12 mouse cellular contexts compared by ENCODE assay signal in genomic region chr11:70580358-70580720, GRCm38 (mm10). TPM values are rescaled to one million over a fixed set of nuclear protein-coding genes. Genes with fewer than 3 reads are reported as not detected.
A peak's percentile ranks its signal among the peaks of the same experiment; 100 is the strongest.
DNase-seq lines count a peak whose midpoint lies in the region; TF ChIP-seq lines count a peak whose summit lies in the region.
"Had no signal": no experiment of that assay in that cellular context is flagged by ENCODE, and none has a peak within 500 bp of the region (broad histone marks: within the 10 kb centered on the region; RNA-seq: fewer than 3 reads in every experiment).

No protein-coding gene starts in this region.

- no peaks in the 10 kb centered on the region for H3K27me3 ChIP-seq in embryonic facial prominence, embryonic 10.5 days (replicated peaks; ENCODE audit: low read depth, poor library complexity, severe bottlenecking)

- TF ChIP-seq CTCF in left cerebral cortex, adult 2 months (IDR thresholded peaks at IDR 0.05), result no peak

- H3K4me1 ChIP-seq in ES-E14 (ENCODE audit: control insufficient read depth in 2 of 2, insufficient read depth in 2 of 2, low read length in 2 of 2, poor library complexity in 1 of 2), result peaks cover 9 to 31% of the 10 kb centered on the region in 2 experiments
- peaks cover 68% of the 10 kb centered on the region for H3K4me1 ChIP-seq in embryonic facial prominence, embryonic 10.5 days

- in situ Hi-C loops in ES-E14 (cut with MboI; ENCODE audit: low sequenced_read_pairs in 2 of 2, unreplicated experiment in 2 of 2), result no loop called here

- peaks cover 3% of the 10 kb centered on the region; the same call in 1 of the 2 replicates for H3K36me3 ChIP-seq in ES-E14 (ENCODE audit: control insufficient read depth, insufficient read depth, low read length, poor library complexity, severe bottlenecking)
- peaks cover 6% of the 10 kb centered on the region; the same call in 1 of the 2 replicates for H3K36me3 ChIP-seq in embryonic facial prominence, embryonic 10.5 days (replicated peaks)
- H3K36me3 ChIP-seq in macrophage (ENCODE audit: inconsistent target), result no peaks in the 10 kb centered on the region

- H3K9ac ChIP-seq in ES-E14 (ENCODE audit: insufficient read depth, low read depth, low read length, poor library complexity, severe bottlenecking), result no peak overlapping the region

- 52% methylated on average over 5 of the region's 5 CpGs for WGBS in embryonic facial prominence, embryonic 10.5 days
- 42% methylated on average over 4 of the region's 5 CpGs for WGBS in macrophage (ENCODE audit: missing documents)

- no peak for DNase-seq in left cerebral cortex, adult 2 months (ENCODE audit: extremely low spot score in 1 of 2, low spot score in 2 of 2)
- DNase-seq in left cerebral cortex, adult 8-10 months (ENCODE audit: low spot score in 2 of 2), result no peak
- no peak for DNase-seq in ES-E14 (ENCODE audit: low read depth, low spot score)
- no peak for DNase-seq in embryonic facial prominence, embryonic 10.5 days (ENCODE audit: low spot score)
- no peak for DNase-seq in left cerebral cortex, postnatal 4 days
- no peak for DNase-seq in right cerebral cortex, postnatal 10 days (ENCODE audit: low spot score in 2 of 2)
- DNase-seq: kidney, adult 18-20 months; right cerebral cortex, postnatal 14 days had no signal

- intact Hi-C loops in left cerebral cortex, adult 2 months (cut with DNase I), result no loop called here
- intact Hi-C loops in left cerebral cortex, postnatal 4 days (cut with DNase I), result no loop called here

- H3K9me3 ChIP-seq in ES-E14 (ENCODE audit: control insufficient read depth, insufficient read depth, low read depth, low read length), result no peaks in the 10 kb centered on the region
- no peaks in the 10 kb centered on the region for H3K9me3 ChIP-seq in embryonic facial prominence, embryonic 10.5 days

- peak overlapping the region; percentile 72 for H3K27ac ChIP-seq in left cerebral cortex, adult 2 months
- H3K27ac ChIP-seq in ES-E14 (ENCODE audit: insufficient read depth, low read depth, low read length, poor library complexity, severe bottlenecking) (peak overlapping the region; percentile 31; the same call in 1 of the 2 replicates), macrophage (peak overlapping the region; percentile 31)
- peak overlapping the region; percentile 49; the same call in 1 of the 2 replicates for H3K27ac ChIP-seq in embryonic facial prominence, embryonic 10.5 days (replicated peaks)

- no peak overlapping the region for H3K4me3 ChIP-seq in left cerebral cortex, adult 2 months
- H3K4me3 ChIP-seq in ES-E14 (ENCODE audit: insufficient read depth in 1 of 2, low read depth in 1 of 2, low read length in 2 of 2, poor library complexity in 1 of 2, severe bottlenecking in 1 of 2), result no peak overlapping the region
- H3K4me3 ChIP-seq in embryonic facial prominence, embryonic 10.5 days, result no peak overlapping the region
- no peak overlapping the region for H3K4me3 ChIP-seq in macrophage (ENCODE audit: inconsistent target)

- H3K79me2 ChIP-seq in macrophage (ENCODE audit: inconsistent target), result peaks cover 90% of the 10 kb centered on the region

TF ChIP-seq in ES-E14, 5 proteins besides CTCF, POLR2A, EP300 and RAD21:
- TF ChIP-seq HCFC1 (IDR thresholded peaks at IDR 0.05; ENCODE audit: borderline replicate concordance, insufficient read depth, low read length), result no peak
- no peak for TF ChIP-seq MAFK (IDR thresholded peaks at IDR 0.05; ENCODE audit: insufficient read depth, low read depth, low read length)
- TF ChIP-seq ZC3H11A (IDR thresholded peaks at IDR 0.05; ENCODE audit: borderline replicate concordance, low read depth, low read length), result no peak
- TF ChIP-seq CHD2 (IDR thresholded peaks at IDR 0.05; ENCODE audit: low read depth, low read length), result no peak

RNA-seq across cellular contexts. Expression of gene Mink1, which starts 17.7 kb away (rescaled TPM):
- 100 to 1,000 TPM; 411 to 445 TPM for total RNA-seq in left cerebral cortex, adult 2 months (2021)
- total RNA-seq in left cerebral cortex, adult 8-10 months (2022), result 100 to 1,000 TPM; 389 to 423 (median 415) TPM
- 23.0 and 27.5 TPM in 2 replicates for total RNA-seq in ES-E14 (2012; rRNA removed)
- polyA plus RNA-seq in embryonic facial prominence, embryonic 10.5 days (2016; fragmentation: Nextera tagmentation; extraction: Ambion mirVana), result 14.6 and 15.2 TPM in 2 replicates
- total RNA-seq in macrophage (2018; cell fraction: chromatin; rRNA removed), result 100 to 1,000 TPM in 24 of 26 experiments, 10 to 100 TPM in 2; 86.2 to 379 (median 281) TPM
- 10 to 100 TPM; 40.2 to 69.7 (median 56.6) TPM for total RNA-seq in macrophage (2018; cell fraction: cytosol; rRNA removed)
- 100 to 1,000 TPM in 18 of 26 experiments, 10 to 100 TPM in 8; 63.4 to 206 (median 135) TPM for total RNA-seq in macrophage (2018; cell fraction: nucleus; rRNA removed)
- polyA plus RNA-seq in macrophage (2018), result 23.4 to 63.5 TPM (median 51.1 TPM) in 3 replicates
- total RNA-seq in left cerebral cortex, postnatal 4 days (2021), result 100 to 1,000 TPM; 115 to 139 TPM

RNA-seq across cellular contexts. Expression of gene 4930544D05Rik, which starts 35.3 kb away (rescaled TPM):
- under 1 TPM; 0.61 TPM for total RNA-seq in left cerebral cortex, adult 2 months (2021)
- under 1 TPM in 2 of 4 experiments, not detected in 2; 0.51 to 0.59 TPM for total RNA-seq in left cerebral cortex, adult 8-10 months (2022)
- total RNA-seq in ES-E14 (2012; rRNA removed), result 0.45 and 0.53 TPM in 2 replicates
- polyA plus RNA-seq in embryonic facial prominence, embryonic 10.5 days (2016; fragmentation: Nextera tagmentation; extraction: Ambion mirVana), result not detected in 2 replicates
- 1 to 10 TPM in 8 of 26 experiments, not detected in 18; 1.2 to 2.3 (median 1.4) TPM for total RNA-seq in macrophage (2018; cell fraction: chromatin; rRNA removed)
- under 1 TPM in 1 of 26 experiments, not detected in 25; 0.23 TPM for total RNA-seq in macrophage (2018; cell fraction: cytosol; rRNA removed)
- total RNA-seq in macrophage (2018; cell fraction: nucleus; rRNA removed), result 1 to 10 TPM in 1 of 26 experiments, not detected in 25; 1.6 TPM
- not detected in 3 replicates for polyA plus RNA-seq in macrophage (2018)
- total RNA-seq in left cerebral cortex, postnatal 4 days (2021), result not detected
- total RNA-seq: gastrocnemius, postnatal 4 days had no signal
- polyA plus RNA-seq: embryonic facial prominence, embryonic 11.5 days had no signal

RNA-seq across cellular contexts. Expression of gene Chrne, which starts 38.7 kb away (rescaled TPM):
- not detected for total RNA-seq in left cerebral cortex, adult 2 months (2021)
- total RNA-seq in left cerebral cortex, adult 8-10 months (2022), result not detected
- total RNA-seq in ES-E14 (2012; rRNA removed), result 1.2 TPM in 1 of 2 replicates, not detected in the other
- polyA plus RNA-seq in embryonic facial prominence, embryonic 10.5 days (2016; fragmentation: Nextera tagmentation; extraction: Ambion mirVana), result not detected in 2 replicates
- under 1 TPM in 2 of 26 experiments, not detected in 24; 0.56 to 0.80 TPM for total RNA-seq in macrophage (2018; cell fraction: chromatin; rRNA removed)
- total RNA-seq in macrophage (2018; cell fraction: cytosol; rRNA removed), result under 1 TPM in 1 of 26 experiments, not detected in 25; 0.43 TPM
- total RNA-seq in macrophage (2018; cell fraction: nucleus; rRNA removed), result under 1 TPM in 1 of 26 experiments, not detected in 25; 0.89 TPM
- polyA plus RNA-seq in macrophage (2018), result not detected in 3 replicates
- total RNA-seq in left cerebral cortex, postnatal 4 days (2021), result not detected
- polyA plus RNA-seq: embryonic facial prominence, embryonic 11.5 days had no signal

RNA-seq across cellular contexts. Expression of gene Pld2, which starts 40.5 kb away (rescaled TPM):
- total RNA-seq in left cerebral cortex, adult 2 months (2021), result 10 to 100 TPM; 12.8 to 13.6 TPM
- 10 to 100 TPM; 15.7 to 20.4 (median 19.4) TPM for total RNA-seq in left cerebral cortex, adult 8-10 months (2022)
- 4.4 and 6.3 TPM in 2 replicates for total RNA-seq in ES-E14 (2012; rRNA removed)
- 3.2 and 3.7 TPM in 2 replicates for polyA plus RNA-seq in embryonic facial prominence, embryonic 10.5 days (2016; fragmentation: Nextera tagmentation; extraction: Ambion mirVana)
- total RNA-seq in macrophage (2018; cell fraction: chromatin; rRNA removed), result 100 to 1,000 TPM; 111 to 303 (median 185) TPM
- total RNA-seq in macrophage (2018; cell fraction: cytosol; rRNA removed), result 10 to 100 TPM; 15.3 to 36.4 (median 23.9) TPM
- 100 to 1,000 TPM in 13 of 26 experiments, 10 to 100 TPM in 13; 45.6 to 248 (median 103) TPM for total RNA-seq in macrophage (2018; cell fraction: nucleus; rRNA removed)
- polyA plus RNA-seq in macrophage (2018), result 19.1 to 36.3 TPM (median 25.0 TPM) in 3 replicates
- total RNA-seq in left cerebral cortex, postnatal 4 days (2021), result 10 to 100 TPM; 32.1 to 34.2 TPM

RNA-seq across cellular contexts. Expression of gene Gm40193, which starts 47.6 kb away (rescaled TPM):
- total RNA-seq in left cerebral cortex, adult 2 months (2021), result not detected
- not detected for total RNA-seq in left cerebral cortex, adult 8-10 months (2022)
- not detected in 2 replicates for total RNA-seq in ES-E14 (2012; rRNA removed)
- not detected in 2 replicates for polyA plus RNA-seq in embryonic facial prominence, embryonic 10.5 days (2016; fragmentation: Nextera tagmentation; extraction: Ambion mirVana)
- total RNA-seq in macrophage (2018; cell fraction: chromatin; rRNA removed), result not detected
- not detected for total RNA-seq in macrophage (2018; cell fraction: cytosol; rRNA removed)
- not detected for total RNA-seq in macrophage (2018; cell fraction: nucleus; rRNA removed)
- not detected in 3 replicates for polyA plus RNA-seq in macrophage (2018)
- not detected for total RNA-seq in left cerebral cortex, postnatal 4 days (2021)
- total RNA-seq: gastrocnemius, postnatal 4 days; left cerebral cortex, postnatal 10 days had no signal
- polyA plus RNA-seq: embryonic facial prominence, embryonic 11.5 days had no signal
